Mouse (Mus musculus): ENCODE results near the gene Bckdk. TPM values are rescaled to one million over a fixed set of nuclear protein-coding genes. Genes with fewer than 3 reads are reported as not detected.
A peak's percentile ranks its signal among the peaks of the same experiment; 100 is the strongest.

Bckdk gene
- 36.9 and 149 TPM in 2 replicates for polyA plus RNA-seq (2012; ENCODE audit: insufficient read depth, low replicate concordance)

GRCm38 (mm10) chr7:127903971-127904796, at the start of gene Bckdk:
Gene Bckdk (plus strand): TSS chr7:127904082.
- Histone ChIP-seq H3K36me3 (replicated peaks; ENCODE audit: low read length) (peaks cover 44% of the 10 kb centered on the region), H3K9me3 (no peaks in the 10 kb centered on the region), H3K27me3 (replicated peaks) (no peaks in the 10 kb centered on the region), H3K4me3 (replicated peaks) (peak within 1 kb of the TSS; percentile 93), H3K4me1 (peaks cover 37% of the 10 kb centered on the region)
- TF ChIP-seq FLI1 (IDR thresholded peaks at IDR 0.05; ENCODE audit: low read length) (no peak), GATA1 (IDR thresholded peaks at IDR 0.05; ENCODE audit: borderline replicate concordance, low read length) (no peak)

DNA sequence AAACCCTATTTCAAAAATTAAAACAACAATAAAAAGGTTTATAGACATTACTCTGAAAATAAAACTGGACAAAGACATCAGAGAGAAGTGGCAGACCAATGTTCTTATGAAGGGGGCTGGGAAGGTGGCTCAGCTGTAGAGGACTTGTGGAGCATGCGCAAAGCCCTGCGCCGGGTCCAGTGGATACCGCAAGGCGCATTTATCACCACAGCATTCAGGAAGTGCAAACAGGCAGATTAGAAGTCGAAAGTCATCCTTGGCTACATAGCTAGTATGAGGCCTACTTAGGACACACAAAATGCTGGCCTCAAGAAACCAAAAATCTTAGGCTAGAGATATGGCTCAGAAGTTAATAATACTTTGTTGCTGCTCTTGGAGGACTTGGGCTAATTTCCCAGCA, 45.6 kb upstream of the Bckdk start:
- Histone ChIP-seq H3K4me1 (peaks cover 50% of the 10 kb centered on the region), H3K4me3 (replicated peaks) (peak overlapping the region; percentile 59), H3K9me3 (no peaks in the 10 kb centered on the region), H3K27me3 (replicated peaks) (no peaks in the 10 kb centered on the region), H3K36me3 (replicated peaks; ENCODE audit: low read length) (peaks cover 33% of the 10 kb centered on the region)
- TF ChIP-seq FLI1 (IDR thresholded peaks at IDR 0.05; ENCODE audit: low read length) (no peak), GATA1 (IDR thresholded peaks at IDR 0.05; ENCODE audit: borderline replicate concordance, low read length) (0 out of 3 replicates have a peak, but pooled peaks have one; percentile 18)

- Histone ChIP-seq H3K4me1 (peaks cover 43% of the 10 kb centered on the region), H3K9me3 (no peaks in the 10 kb centered on the region), H3K27me3 (replicated peaks) (no peaks in the 10 kb centered on the region), H3K4me3 (replicated peaks) (no peak overlapping the region), H3K36me3 (replicated peaks; ENCODE audit: low read length) (peaks cover 79% of the 10 kb centered on the region)
- TF ChIP-seq GATA1 (IDR thresholded peaks at IDR 0.05; ENCODE audit: borderline replicate concordance, low read length) (no peak), FLI1 (IDR thresholded peaks at IDR 0.05; ENCODE audit: low read length) (no peak)
These were observed 37.4 kb upstream of the Bckdk start for GRCm38 (mm10) chr7:127866434-127866833.

DNA sequence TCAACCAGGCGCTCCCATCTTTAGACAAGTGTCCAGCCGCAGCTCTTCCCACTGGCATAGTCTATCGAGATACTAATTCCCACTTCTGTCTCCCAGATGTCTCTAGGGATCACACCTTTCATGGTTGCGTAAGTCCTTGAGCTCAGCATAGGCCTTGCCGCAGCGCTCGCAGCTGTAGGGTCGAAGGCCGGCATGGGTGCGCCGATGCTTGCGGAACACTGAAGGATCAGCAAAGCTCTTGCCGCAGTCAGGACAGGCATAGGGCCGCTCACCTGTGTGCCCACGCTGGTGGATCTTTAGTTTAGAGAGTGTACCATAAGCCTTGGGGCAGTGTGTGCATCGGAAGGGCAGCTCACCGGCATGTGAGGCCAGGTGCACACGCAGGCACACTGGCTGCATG, 36.2 kb upstream of the Bckdk start:
- TF ChIP-seq GATA1 (IDR thresholded peaks at IDR 0.05; ENCODE audit: borderline replicate concordance, low read length) (no peak), FLI1 (IDR thresholded peaks at IDR 0.05; ENCODE audit: low read length) (no peak)
- H3K36me3 ChIP-seq (replicated peaks; ENCODE audit: low read length), result peaks cover 82% of the 10 kb centered on the region
- peaks cover 51% of the 10 kb centered on the region for H3K4me1 ChIP-seq
- no peaks in the 10 kb centered on the region for H3K27me3 ChIP-seq (replicated peaks)
- peak overlapping the region; percentile 46 for H3K4me3 ChIP-seq (replicated peaks)
- no peaks in the 10 kb centered on the region for H3K9me3 ChIP-seq

GRCm38 (mm10) chr7:127869149-127869810, 34.6 kb upstream of the Bckdk start:
- no peak for TF ChIP-seq GATA1 (IDR thresholded peaks at IDR 0.05; ENCODE audit: borderline replicate concordance, low read length)
- no peak for TF ChIP-seq FLI1 (IDR thresholded peaks at IDR 0.05; ENCODE audit: low read length)
- H3K36me3 ChIP-seq (replicated peaks; ENCODE audit: low read length), result peaks cover 80% of the 10 kb centered on the region

GRCm38 (mm10) chr7:127870136-127870821, 33.6 kb upstream of the Bckdk start:
- Histone ChIP-seq H3K4me1 (peaks cover 76% of the 10 kb centered on the region), H3K27me3 (replicated peaks) (no peaks in the 10 kb centered on the region), H3K36me3 (replicated peaks; ENCODE audit: low read length) (peaks cover 70% of the 10 kb centered on the region), H3K9me3 (no peaks in the 10 kb centered on the region), H3K4me3 (replicated peaks) (no peak overlapping the region)
- TF ChIP-seq GATA1 (IDR thresholded peaks at IDR 0.05; ENCODE audit: borderline replicate concordance, low read length) (no peak), FLI1 (IDR thresholded peaks at IDR 0.05; ENCODE audit: low read length) (no peak)

More at GRCm38 (mm10) chr7:127869149-127869810, 34.6 kb upstream of the Bckdk start:
- H3K4me3 ChIP-seq (replicated peaks), result no peak overlapping the region
- no peaks in the 10 kb centered on the region for H3K9me3 ChIP-seq
- H3K27me3 ChIP-seq (replicated peaks), result no peaks in the 10 kb centered on the region
- peaks cover 67% of the 10 kb centered on the region for H3K4me1 ChIP-seq

GRCm38 (mm10) chr7:127874812-127875626, 28.9 kb upstream of the Bckdk start:
- peaks cover 57% of the 10 kb centered on the region for H3K4me1 ChIP-seq
- peaks cover 50% of the 10 kb centered on the region for H3K36me3 ChIP-seq (replicated peaks; ENCODE audit: low read length)
- peak overlapping the region; percentile 99 for H3K4me3 ChIP-seq (replicated peaks)
- peaks cover 18% of the 10 kb centered on the region for H3K9me3 ChIP-seq
- TF ChIP-seq GATA1 (IDR thresholded peaks at IDR 0.05; ENCODE audit: borderline replicate concordance, low read length) (no peak), FLI1 (IDR thresholded peaks at IDR 0.05; ENCODE audit: low read length) (no peak)
- H3K27me3 ChIP-seq (replicated peaks), result no peaks in the 10 kb centered on the region

GRCm38 (mm10) chr7:127875627-127876001, 28.3 kb upstream of the Bckdk start:
- H3K4me1 ChIP-seq, result peaks cover 60% of the 10 kb centered on the region
- H3K27me3 ChIP-seq (replicated peaks), result no peaks in the 10 kb centered on the region
- H3K4me3 ChIP-seq (replicated peaks), result peak overlapping the region; percentile 99
- peaks cover 24% of the 10 kb centered on the region for H3K9me3 ChIP-seq
- peaks cover 50% of the 10 kb centered on the region for H3K36me3 ChIP-seq (replicated peaks; ENCODE audit: low read length)
- TF ChIP-seq FLI1 (IDR thresholded peaks at IDR 0.05; ENCODE audit: low read length) (no peak), GATA1 (IDR thresholded peaks at IDR 0.05; ENCODE audit: borderline replicate concordance, low read length) (no peak)

GRCm38 (mm10) chr7:127876041-127876466, 27.8 kb upstream of the Bckdk start, which contains the start of gene Zfp646:
Gene Zfp646 (plus strand): TSS chr7:127876221.
- Histone ChIP-seq H3K36me3 (replicated peaks; ENCODE audit: low read length) (peaks cover 52% of the 10 kb centered on the region), H3K27me3 (replicated peaks) (no peaks in the 10 kb centered on the region), H3K4me3 (replicated peaks) (peak within 1 kb of the TSS; percentile 99), H3K4me1 (peaks cover 63% of the 10 kb centered on the region), H3K9me3 (peaks cover 28% of the 10 kb centered on the region)
- TF ChIP-seq FLI1 (IDR thresholded peaks at IDR 0.05; ENCODE audit: low read length) (no peak), GATA1 (IDR thresholded peaks at IDR 0.05; ENCODE audit: borderline replicate concordance, low read length) (no peak)

All from megakaryocyte, embryonic 14.5 days (primary cell).